Mouse (Mus musculus): ENCODE results near the gene Adrm1. TPM values are rescaled to one million over a fixed set of nuclear protein-coding genes. Genes with fewer than 3 reads are reported as not detected.

The Adrm1 gene
- total RNA-seq, 2 experiments from 2014 or later: 102 to 111 TPM

DNA sequence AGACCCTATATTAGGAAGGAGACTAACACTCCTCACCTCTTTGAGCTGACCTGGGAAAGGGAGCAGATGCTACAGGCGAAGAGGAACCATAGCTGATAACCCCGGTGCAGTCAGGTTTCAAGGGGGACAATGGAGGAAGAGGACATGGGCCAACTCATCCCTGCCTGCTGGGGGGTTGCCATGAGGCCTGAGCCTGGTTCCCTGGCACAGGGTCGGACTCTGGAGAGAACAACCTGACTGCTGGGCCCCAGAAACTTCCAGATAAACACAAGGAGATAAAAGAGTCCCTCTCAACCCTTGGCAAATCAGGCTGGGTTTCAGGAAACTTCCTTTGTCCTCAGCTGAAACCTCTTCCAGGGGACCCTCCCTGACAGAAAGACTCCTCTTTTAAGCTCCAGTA lies 47.0 kb downstream of the Adrm1 start:
- DNase-seq: no peak

DNA sequence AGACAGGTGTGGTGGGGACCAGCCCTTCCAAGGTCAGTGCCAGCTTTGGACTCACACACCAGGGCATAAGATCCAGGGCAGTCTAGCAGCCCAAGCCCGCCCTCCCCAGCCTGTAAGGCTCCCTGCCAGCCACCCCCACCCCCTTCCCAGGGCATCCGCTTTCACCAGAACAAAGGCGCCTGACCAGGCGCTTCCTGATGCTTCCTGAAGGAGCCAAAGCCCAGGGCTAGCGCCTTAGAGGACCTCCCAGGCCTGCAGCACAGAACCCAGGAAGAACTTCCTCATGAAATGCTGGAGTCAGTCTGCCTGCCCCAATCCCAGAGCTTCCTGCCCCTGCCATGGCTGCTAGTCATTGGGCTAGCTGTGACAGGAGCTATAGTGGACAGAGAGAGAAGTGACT lies 47.4 kb downstream of the Adrm1 start:
- DNase-seq: peak; percentile 56

DNA sequence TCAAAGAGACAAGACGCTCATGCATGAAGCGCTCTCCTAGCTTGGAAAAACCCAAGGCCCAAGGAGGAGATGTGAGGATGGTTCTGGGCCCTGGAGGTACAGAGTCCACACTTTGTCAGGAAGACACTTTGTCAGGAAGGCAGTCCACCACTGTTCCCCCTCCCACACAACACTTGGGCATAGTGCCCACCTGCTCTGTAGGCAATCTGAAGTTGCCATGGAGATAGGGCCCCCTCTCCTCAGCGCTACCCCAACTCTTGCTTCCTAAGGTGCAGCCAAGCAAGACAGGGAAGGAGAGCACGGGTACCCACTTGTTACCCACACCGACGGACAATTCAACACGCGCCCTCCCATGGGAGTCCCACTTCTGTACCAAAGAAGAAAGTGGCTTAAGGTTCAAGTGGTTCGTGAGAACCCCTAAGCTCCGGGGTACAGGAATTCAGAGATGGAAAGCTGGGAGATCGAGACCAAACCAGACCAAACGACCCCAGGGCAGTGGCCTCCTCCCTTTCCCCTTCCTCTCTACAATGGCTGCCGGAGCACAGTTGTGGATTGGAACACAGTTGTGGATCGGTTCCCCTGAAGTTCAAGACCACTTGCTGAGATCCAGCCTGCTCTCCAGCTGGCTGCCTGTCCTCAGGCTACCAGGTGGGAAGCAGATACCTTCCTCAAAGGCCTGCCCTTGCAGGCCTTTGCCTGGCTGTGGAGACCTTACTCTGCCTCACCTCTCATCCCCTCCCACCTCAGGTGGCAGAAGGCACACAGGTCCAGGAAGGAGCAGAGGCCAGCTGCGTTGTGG lies 48.1 kb downstream of the Adrm1 start:
- DNase-seq: no peak

DNA sequence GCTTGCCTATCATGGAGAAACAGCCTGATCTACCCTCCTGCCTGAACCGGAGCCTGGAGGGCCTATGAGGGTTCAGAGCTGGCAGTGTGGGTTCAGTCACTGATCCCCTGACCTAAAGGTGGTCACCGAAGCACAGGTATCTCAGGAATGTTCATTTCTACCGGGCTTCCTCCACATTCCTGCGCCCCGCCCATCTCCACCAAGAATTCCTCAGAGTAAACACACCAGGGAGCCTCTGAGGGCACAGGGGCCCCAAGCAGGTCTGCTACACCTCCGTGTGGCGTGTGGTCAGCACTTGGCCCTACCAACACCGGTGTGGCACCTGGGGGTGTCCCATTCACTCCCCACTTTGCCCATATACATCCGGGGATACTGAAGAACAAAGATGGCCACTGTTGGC lies 48.9 kb downstream of the Adrm1 start:
- DNase-seq: no peak

DNA sequence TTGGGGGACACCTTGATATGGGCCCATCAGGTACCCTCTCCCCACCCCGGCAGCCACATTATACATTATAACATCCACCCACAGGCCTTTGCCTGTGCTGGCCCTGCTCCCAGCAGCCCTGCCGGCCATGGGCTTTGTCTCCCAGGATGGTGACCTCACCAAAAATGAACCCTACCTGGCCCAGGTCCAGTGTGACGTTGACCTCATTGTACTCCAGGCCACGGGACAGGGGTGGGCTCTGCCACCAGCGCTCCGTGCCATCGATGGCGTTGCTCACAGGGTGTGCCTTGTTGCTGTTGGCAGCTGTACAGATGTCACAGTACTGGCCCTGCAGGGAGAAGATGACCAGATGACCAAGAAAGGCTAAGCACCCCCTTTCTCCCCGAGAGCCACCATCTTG lies 49.8 kb downstream of the Adrm1 start:
- DNase-seq: no peak

DNA sequence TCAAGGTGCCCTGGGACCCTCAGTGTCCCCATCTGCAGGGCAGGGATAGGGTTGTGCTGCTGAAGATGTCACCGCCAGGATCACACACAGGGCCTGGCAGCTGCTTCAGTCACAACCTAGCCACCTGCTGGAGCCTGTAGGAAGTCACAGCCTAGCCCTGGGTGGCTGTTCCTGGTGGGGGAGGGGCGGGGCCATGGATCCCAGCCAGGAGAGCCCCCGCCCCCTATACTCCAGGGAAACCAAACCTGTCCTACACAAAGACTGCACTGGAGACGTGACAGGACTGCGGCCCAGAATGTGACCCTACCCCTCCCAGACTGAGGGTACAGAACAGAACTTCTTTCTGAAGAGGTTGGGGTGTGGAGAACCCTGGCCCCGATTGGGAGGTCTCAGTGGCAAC lies 51.0 kb downstream of the Adrm1 start:
- DNase-seq: no peak

DNA sequence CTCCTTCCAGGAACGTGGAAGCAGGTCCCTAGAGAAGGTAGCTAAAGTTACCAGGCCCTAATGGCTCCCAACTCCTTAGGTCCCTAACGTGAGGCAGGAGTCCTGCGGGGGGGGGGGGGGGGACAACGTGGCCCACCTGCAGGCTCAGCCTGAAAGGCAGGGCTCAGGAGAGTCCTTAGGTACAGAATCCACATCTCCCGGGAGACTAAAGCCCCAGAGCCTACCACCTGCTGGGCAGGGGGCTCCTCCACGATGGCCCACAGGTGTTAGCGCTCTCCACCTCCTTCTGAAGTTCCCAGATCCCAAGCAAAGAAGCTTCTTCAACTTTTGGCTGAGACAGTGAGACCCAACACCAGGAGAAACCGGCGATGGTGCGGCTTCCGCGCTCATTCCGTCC lies 53.4 kb downstream of the Adrm1 start:
- no peak for DNase-seq

DNA sequence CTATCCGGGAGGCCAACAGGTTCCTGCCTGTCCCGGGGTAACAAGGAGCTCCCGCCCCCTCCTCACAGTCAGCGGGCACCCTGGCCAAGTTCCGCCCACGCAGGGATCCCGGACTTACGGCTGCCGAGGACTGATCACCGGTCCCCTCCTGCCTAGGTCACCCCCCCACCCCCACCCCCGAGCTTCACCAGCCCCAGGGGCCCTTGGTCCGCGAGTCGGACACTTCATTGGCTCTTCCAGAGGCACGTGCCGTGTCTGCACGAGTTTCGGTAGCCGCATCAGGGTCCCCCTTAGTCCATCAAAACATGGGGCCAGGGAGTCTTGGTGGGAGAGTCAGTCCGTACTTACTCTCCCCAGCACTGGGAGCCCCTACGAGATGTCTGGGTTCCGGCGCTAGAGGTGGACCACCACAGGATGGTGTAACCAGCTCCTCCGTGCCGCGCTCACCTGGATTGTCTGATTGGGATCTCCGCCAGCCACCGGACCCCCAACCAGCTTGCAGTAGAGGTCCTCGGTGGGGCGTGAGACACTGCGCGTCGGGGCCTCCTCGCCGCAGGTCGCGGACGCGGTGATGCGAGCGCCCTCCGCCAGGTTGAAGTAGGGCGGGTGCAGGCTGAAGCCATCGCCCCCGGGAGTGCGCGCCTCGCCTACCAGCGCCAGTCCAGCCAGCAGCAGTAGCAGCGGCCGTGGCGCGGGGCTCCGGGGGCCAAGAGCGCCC lies 53.9 kb downstream of the Adrm1 start:
- peak; percentile 50 for DNase-seq

Small RNA genes lying within 50 kb of the gene (microRNA-seq; reads per million reads assigned to microRNA genes)
- not detected for gene Mir7005

Other genes starting within 250 kb of the Adrm1 start
- gene Taf4, start 194.8 kb upstream of the Adrm1 start, total RNA-seq (2021): 10 to 100 TPM; 15.8 to 19.1 TPM
- 10 to 100 TPM; 33.2 to 35.9 TPM for gene Lsm14b, start 146.5 kb upstream of the Adrm1 start, total RNA-seq (2021)
- gene Psma7, start 129.1 kb upstream of the Adrm1 start, total RNA-seq (2021): 100 to 1,000 TPM; 216 to 235 TPM
- gene Ss18l1, start 129.0 kb upstream of the Adrm1 start, total RNA-seq (2021): 1 to 10 TPM; 5.1 to 5.9 TPM
- gene Mtg2, start 100.9 kb upstream of the Adrm1 start, total RNA-seq (2021): 10 to 100 TPM; 13.1 to 18.9 TPM
- under 1 TPM; 0.09 to 0.76 TPM for gene Hrh3, start 67.0 kb upstream of the Adrm1 start, total RNA-seq (2021)
- gene Osbpl2, start 52.2 kb upstream of the Adrm1 start, total RNA-seq (2021): 10 to 100 TPM; 30.2 to 34.0 TPM
- 10 to 100 TPM; 35.6 to 39.0 TPM for gene Lama5, start 54.4 kb downstream of the Adrm1 start, total RNA-seq (2021)
- 100 to 1,000 TPM; 772 to 787 TPM for gene Rps21, start 85.9 kb downstream of the Adrm1 start, total RNA-seq (2021)
- gene Cables2, start 102.0 kb downstream of the Adrm1 start, total RNA-seq (2021): 10 to 100 TPM; 17.3 to 19.8 TPM
- not detected for gene Rbbp8nl, start 118.4 kb downstream of the Adrm1 start, total RNA-seq (2021)
- under 1 TPM; 0.27 to 0.36 TPM for gene Gata5, start 163.2 kb downstream of the Adrm1 start, total RNA-seq (2021)